Comparison of ENCODE assay signal across 21 mouse cellular contexts in the genomic region with DNA sequence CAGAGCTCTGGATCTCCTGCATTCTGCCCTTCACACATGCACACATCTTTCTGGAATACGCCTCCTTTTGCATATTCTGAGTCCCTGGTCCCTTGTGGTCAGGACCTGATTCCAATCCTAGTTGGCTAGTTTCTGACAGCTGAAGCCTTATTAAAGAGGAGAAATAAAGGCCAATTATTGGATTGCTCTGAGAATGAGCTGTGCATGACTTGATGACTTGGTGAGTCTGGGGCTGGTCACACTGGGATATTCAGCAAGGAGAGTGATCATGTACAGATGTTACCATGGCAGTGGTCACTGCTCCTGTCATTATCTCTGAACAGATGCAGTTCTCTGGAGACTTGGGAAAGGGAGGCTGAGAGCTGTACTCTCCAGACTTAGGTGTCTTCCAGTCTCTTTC. TPM values are rescaled to one million over a fixed set of nuclear protein-coding genes. Genes with fewer than 3 reads are reported as not detected.
DNase-seq lines count a peak whose midpoint lies in the region; ATAC-seq and TF ChIP-seq lines count a peak whose summit lies in the region.
"Had no signal": no experiment of that assay in that cellular context is flagged by ENCODE, and none has a peak within 500 bp of the region (broad histone marks: within the 10 kb centered on the region; RNA-seq: fewer than 3 reads in every experiment).

No protein-coding gene starts in this region.

- no peak for ATAC-seq in heart, embryonic 11.5 days (replicated peaks; ENCODE audit: insufficient number of reproducible peaks, low FRiP score, low TSS enrichment)
- ATAC-seq in stomach, embryonic 15.5 days (ENCODE audit: insufficient read depth, low FRiP score, low read depth): no peak
- ATAC-seq: forebrain, embryonic 16.5 days had no signal

- H3K4me1 ChIP-seq in heart, embryonic 11.5 days (ENCODE audit: control insufficient read depth, insufficient read depth, low read length): peaks cover 7% of the 10 kb centered on the region
- no peaks in the 10 kb centered on the region; the same call in 1 of the 2 replicates for H3K4me1 ChIP-seq in testis, adult 2 months (ENCODE audit: control insufficient read depth, insufficient read depth, low read length)
- peaks cover 24% of the 10 kb centered on the region for H3K4me1 ChIP-seq in stomach, embryonic 15.5 days

- WGBS in heart, embryonic 11.5 days (ENCODE audit: insufficient replicate concordance): 88% methylated on average over 1 of the region's 1 CpGs
- 86% methylated on average over 1 of the region's 1 CpGs for WGBS in stomach, embryonic 15.5 days

- H3K27me3 ChIP-seq in heart, embryonic 11.5 days (ENCODE audit: control insufficient read depth, insufficient read depth, low read length): no peaks in the 10 kb centered on the region
- no peaks in the 10 kb centered on the region for H3K27me3 ChIP-seq in testis, adult 2 months (ENCODE audit: control insufficient read depth, insufficient read depth, low read length)
- no peaks in the 10 kb centered on the region for H3K27me3 ChIP-seq in stomach, embryonic 15.5 days (replicated peaks)
- H3K27me3 ChIP-seq: embryonic facial prominence, embryonic 13.5 days; hindbrain, embryonic 12.5 days; kidney, embryonic 15.5 days; limb, embryonic 13.5 days; lung, embryonic 15.5 days had no signal

- H3K27ac ChIP-seq in heart, embryonic 11.5 days (ENCODE audit: low read depth, low read length): no peak overlapping the region
- no peak overlapping the region for H3K27ac ChIP-seq in testis, adult 2 months (ENCODE audit: control insufficient read depth, insufficient read depth, low read depth, low read length)
- peak overlapping the region; percentile 83 for H3K27ac ChIP-seq in stomach, embryonic 15.5 days
- H3K27ac ChIP-seq: hindbrain, embryonic 12.5 days; left cerebral cortex, adult 2 months; limb, embryonic 13.5 days had no signal

- no peak for TF ChIP-seq CTCF in testis, adult 2 months (IDR thresholded peaks at IDR 0.05; ENCODE audit: control insufficient read depth, insufficient read depth, insufficient replicate concordance, low read depth, low read length)

- H3K9me3 ChIP-seq in heart, embryonic 11.5 days (replicated peaks; ENCODE audit: control insufficient read depth, low read length): no peaks in the 10 kb centered on the region
- no peaks in the 10 kb centered on the region for H3K9me3 ChIP-seq in stomach, embryonic 15.5 days
- H3K9me3 ChIP-seq: embryonic facial prominence, embryonic 13.5 days; heart, embryonic 10.5 days; hindbrain, embryonic 12.5 days; kidney, embryonic 15.5 days; limb, embryonic 13.5 days; lung, embryonic 15.5 days had no signal

- H3K4me3 ChIP-seq in heart, embryonic 11.5 days (ENCODE audit: low read depth, low read length): no peak overlapping the region
- peak overlapping the region; percentile 14 for H3K4me3 ChIP-seq in testis, adult 2 months (ENCODE audit: control insufficient read depth, low read depth, low read length)
- H3K4me3 ChIP-seq in stomach, embryonic 15.5 days (replicated peaks): no peak overlapping the region
- H3K4me3 ChIP-seq: embryonic facial prominence, embryonic 13.5 days; erythroblast, embryonic 14.5 days; heart, embryonic 10.5 days; hindbrain, embryonic 12.5 days; kidney, embryonic 15.5 days; left cerebral cortex, adult 2 months; limb, embryonic 13.5 days; lung, embryonic 15.5 days had no signal

- H3K36me3 ChIP-seq in heart, embryonic 11.5 days (ENCODE audit: control insufficient read depth, insufficient read depth, low read length): no peaks in the 10 kb centered on the region
- no peaks in the 10 kb centered on the region for H3K36me3 ChIP-seq in testis, adult 2 months (ENCODE audit: control insufficient read depth, insufficient read depth, low read length)
- H3K36me3 ChIP-seq in stomach, embryonic 15.5 days: no peaks in the 10 kb centered on the region
- H3K36me3 ChIP-seq: embryonic facial prominence, embryonic 13.5 days; heart, embryonic 10.5 days; hindbrain, embryonic 12.5 days; kidney, embryonic 15.5 days; limb, embryonic 13.5 days; lung, embryonic 15.5 days had no signal

- peak; percentile 91 for DNase-seq in heart, adult 11 months
- no peak for DNase-seq in testis, postnatal 14 days (ENCODE audit: low spot score)
- DNase-seq in frontal cortex, adult 2 months (ENCODE audit: extremely low spot score in 1 of 2, low spot score in 1 of 2): no peak
- DNase-seq in cerebellum, adult 18-20 months: no peak
- DNase-seq: embryo, embryonic 11 days; kidney, adult 18-20 months; midbrain, embryonic 14.5 days; right cerebral cortex, postnatal 25 days had no signal

- TF ChIP-seq POLR2A in testis, adult 2 months (IDR thresholded peaks at IDR 0.05; ENCODE audit: control insufficient read depth, low read depth, low read length): no peak

- H3K4me2 ChIP-seq in heart, embryonic 11.5 days: no peak overlapping the region
- H3K4me2 ChIP-seq in stomach, embryonic 15.5 days: no peak overlapping the region
- H3K4me2 ChIP-seq: embryonic facial prominence, embryonic 13.5 days; hindbrain, embryonic 12.5 days; kidney, embryonic 15.5 days; limb, embryonic 13.5 days; liver, embryonic 11.5 days; lung, embryonic 15.5 days had no signal

- no peak overlapping the region for H3K9ac ChIP-seq in heart, embryonic 11.5 days (ENCODE audit: low read depth, low read length)
- H3K9ac ChIP-seq in stomach, embryonic 15.5 days: no peak overlapping the region
- H3K9ac ChIP-seq: embryonic facial prominence, embryonic 13.5 days; hindbrain, embryonic 12.5 days; kidney, embryonic 15.5 days; limb, embryonic 13.5 days; lung, embryonic 15.5 days had no signal

RNA-seq across cellular contexts. Expression of a gene that starts 32.1 kb away (rescaled TPM):
- polyA plus RNA-seq in heart, embryonic 11.5 days (2014; fragmentation: Nextera tagmentation; extraction: Ambion mirVana): 3.0 and 3.4 TPM in 2 replicates
- 1.4 and 1.6 TPM in 2 replicates for polyA plus RNA-seq in testis, adult 2 months (2012; rRNA removed)
- polyA plus RNA-seq in stomach, embryonic 15.5 days (2015; fragmentation: Nextera tagmentation; extraction: Ambion mirVana): 11.4 and 11.5 TPM in 2 replicates
- polyA plus RNA-seq in frontal cortex, adult 2 months (2012; rRNA removed): 12.1 and 17.9 TPM in 2 replicates
